Mouse (Mus musculus): ENCODE measurements at regions not wholly inside any gene's neighbourhood (a gene's known extent, or its start where the extent isn't known, plus 50 kb on each side); places are given as distances from the start of the nearest gene placed in this dataset.

- no peaks in the 10 kb centered on the region for H3K9me3 ChIP-seq (replicated peaks; ENCODE audit: control insufficient read depth, low read length)
- H3K27ac ChIP-seq (ENCODE audit: low read length): no peak overlapping the region
- H3K36me3 ChIP-seq (ENCODE audit: control insufficient read depth, insufficient read depth): no peaks in the 10 kb centered on the region
- 24% methylated on average over 4 of the region's 4 CpGs for WGBS (ENCODE audit: insufficient replicate concordance)
- H3K4me3 ChIP-seq (ENCODE audit: low read depth, low read length): no peak overlapping the region
- ATAC-seq (ENCODE audit: low read depth): no peak
- H3K4me1 ChIP-seq (ENCODE audit: control insufficient read depth, low read depth, low read length): no peaks in the 10 kb centered on the region
- no peaks in the 10 kb centered on the region for H3K27me3 ChIP-seq (ENCODE audit: control insufficient read depth, insufficient read depth, low read depth, low read length)
- no peak overlapping the region for H3K9ac ChIP-seq (ENCODE audit: low read depth, low read length)
- no peak overlapping the region for H3K4me2 ChIP-seq (ENCODE audit: low read depth, low read length)
These were observed 206.6 kb upstream of the Tet2 start for GRCm38 (mm10) chr3:133751565-133751964.

- Histone ChIP-seq H3K4me2 (ENCODE audit: low read depth, low read length) (no peak overlapping the region), H3K9me3 (replicated peaks; ENCODE audit: control insufficient read depth, low read length) (no peaks in the 10 kb centered on the region), H3K27ac (ENCODE audit: low read length) (no peak overlapping the region), H3K4me3 (ENCODE audit: low read depth, low read length) (no peak overlapping the region), H3K27me3 (ENCODE audit: control insufficient read depth, insufficient read depth, low read depth, low read length) (no peaks in the 10 kb centered on the region), H3K4me1 (ENCODE audit: control insufficient read depth, low read depth, low read length) (no peaks in the 10 kb centered on the region), H3K9ac (ENCODE audit: low read depth, low read length) (no peak overlapping the region), H3K36me3 (ENCODE audit: control insufficient read depth, insufficient read depth) (no peaks in the 10 kb centered on the region)
- 61% methylated on average over 3 of the region's 3 CpGs for WGBS (ENCODE audit: insufficient replicate concordance)
- ATAC-seq (ENCODE audit: low read depth): no peak
These were observed 208.1 kb upstream of the Tet2 start for GRCm38 (mm10) chr3:133753041-133753440.

- no peak overlapping the region for H3K9ac ChIP-seq (ENCODE audit: low read depth, low read length)
- WGBS (ENCODE audit: insufficient replicate concordance): 30% methylated on average over 14 of the region's 14 CpGs
- H3K4me3 ChIP-seq (ENCODE audit: low read depth, low read length): no peak overlapping the region
- ATAC-seq (ENCODE audit: low read depth): 0 out of 2 replicates have a peak, but pooled peaks have one; percentile 27
- H3K4me1 ChIP-seq (ENCODE audit: control insufficient read depth, low read depth, low read length): no peaks in the 10 kb centered on the region
- no peaks in the 10 kb centered on the region for H3K36me3 ChIP-seq (ENCODE audit: control insufficient read depth, insufficient read depth)
- no peaks in the 10 kb centered on the region for H3K27me3 ChIP-seq (ENCODE audit: control insufficient read depth, insufficient read depth, low read depth, low read length)
- no peak overlapping the region for H3K4me2 ChIP-seq (ENCODE audit: low read depth, low read length)
- no peak overlapping the region for H3K27ac ChIP-seq (ENCODE audit: low read length)
- no peaks in the 10 kb centered on the region for H3K9me3 ChIP-seq (replicated peaks; ENCODE audit: control insufficient read depth, low read length)
These were observed 209.3 kb upstream of the Tet2 start for GRCm38 (mm10) chr3:133754006-133754910.

- no peaks in the 10 kb centered on the region for H3K9me3 ChIP-seq (replicated peaks; ENCODE audit: control insufficient read depth, low read length)
- H3K9ac ChIP-seq (ENCODE audit: low read depth, low read length): no peak overlapping the region
- H3K27me3 ChIP-seq (ENCODE audit: control insufficient read depth, insufficient read depth, low read depth, low read length): no peaks in the 10 kb centered on the region
- H3K27ac ChIP-seq (ENCODE audit: low read length): no peak overlapping the region
- 16% methylated on average over 3 of the region's 3 CpGs for WGBS (ENCODE audit: insufficient replicate concordance)
- no peak overlapping the region for H3K4me2 ChIP-seq (ENCODE audit: low read depth, low read length)
- no peak overlapping the region for H3K4me3 ChIP-seq (ENCODE audit: low read depth, low read length)
- no peak for ATAC-seq (ENCODE audit: low read depth)
- no peaks in the 10 kb centered on the region for H3K4me1 ChIP-seq (ENCODE audit: control insufficient read depth, low read depth, low read length)
- no peaks in the 10 kb centered on the region for H3K36me3 ChIP-seq (ENCODE audit: control insufficient read depth, insufficient read depth)
These were observed 209.9 kb upstream of the Tet2 start for GRCm38 (mm10) chr3:133754911-133755259.

- H3K27me3 ChIP-seq (ENCODE audit: control insufficient read depth, insufficient read depth, low read depth, low read length): no peaks in the 10 kb centered on the region
- no peaks in the 10 kb centered on the region for H3K4me1 ChIP-seq (ENCODE audit: control insufficient read depth, low read depth, low read length)
- no peaks in the 10 kb centered on the region for H3K36me3 ChIP-seq (ENCODE audit: control insufficient read depth, insufficient read depth)
- 22% methylated on average over 12 of the region's 12 CpGs for WGBS (ENCODE audit: insufficient replicate concordance)
- no peak overlapping the region for H3K9ac ChIP-seq (ENCODE audit: low read depth, low read length)
- H3K4me2 ChIP-seq (ENCODE audit: low read depth, low read length): peak overlapping the region; percentile 13; the same call in 1 of the 2 replicates
- H3K4me3 ChIP-seq (ENCODE audit: low read depth, low read length): no peak overlapping the region
- no peak overlapping the region for H3K27ac ChIP-seq (ENCODE audit: low read length)
- no peak for ATAC-seq (ENCODE audit: low read depth)
- no peaks in the 10 kb centered on the region for H3K9me3 ChIP-seq (replicated peaks; ENCODE audit: control insufficient read depth, low read length)
These were observed 212.9 kb upstream of the Tet2 start for GRCm38 (mm10) chr3:133757756-133758420.

GRCm38 (mm10) chr3:133758421-133758820 lies 213.5 kb upstream of the Tet2 start:
- Histone ChIP-seq H3K9ac (ENCODE audit: low read depth, low read length) (no peak overlapping the region), H3K4me2 (ENCODE audit: low read depth, low read length) (peak overlapping the region; percentile 13; the same call in 1 of the 2 replicates), H3K27me3 (ENCODE audit: control insufficient read depth, insufficient read depth, low read depth, low read length) (no peaks in the 10 kb centered on the region), H3K9me3 (replicated peaks; ENCODE audit: control insufficient read depth, low read length) (no peaks in the 10 kb centered on the region), H3K4me3 (ENCODE audit: low read depth, low read length) (no peak overlapping the region), H3K36me3 (ENCODE audit: control insufficient read depth, insufficient read depth) (no peaks in the 10 kb centered on the region), H3K4me1 (ENCODE audit: control insufficient read depth, low read depth, low read length) (no peaks in the 10 kb centered on the region), H3K27ac (ENCODE audit: low read length) (no peak overlapping the region)
- ATAC-seq (ENCODE audit: low read depth): no peak
- 7% methylated on average over 4 of the region's 4 CpGs for WGBS (ENCODE audit: insufficient replicate concordance)

GRCm38 (mm10) chr3:133759611-133760010 lies 214.7 kb upstream of the Tet2 start:
- Histone ChIP-seq H3K36me3 (ENCODE audit: control insufficient read depth, insufficient read depth) (no peaks in the 10 kb centered on the region), H3K4me1 (ENCODE audit: control insufficient read depth, low read depth, low read length) (no peaks in the 10 kb centered on the region), H3K9ac (ENCODE audit: low read depth, low read length) (no peak overlapping the region), H3K27me3 (ENCODE audit: control insufficient read depth, insufficient read depth, low read depth, low read length) (no peaks in the 10 kb centered on the region), H3K4me3 (ENCODE audit: low read depth, low read length) (no peak overlapping the region), H3K9me3 (replicated peaks; ENCODE audit: control insufficient read depth, low read length) (no peaks in the 10 kb centered on the region), H3K4me2 (ENCODE audit: low read depth, low read length) (no peak overlapping the region), H3K27ac (ENCODE audit: low read length) (no peak overlapping the region)
- WGBS (ENCODE audit: insufficient replicate concordance): 61% methylated on average over 2 of the region's 2 CpGs
- ATAC-seq (ENCODE audit: low read depth): no peak

- H3K4me2 ChIP-seq (ENCODE audit: low read depth, low read length): no peak overlapping the region
- H3K4me3 ChIP-seq (ENCODE audit: low read depth, low read length): no peak overlapping the region
- ATAC-seq (ENCODE audit: low read depth): no peak
- no peaks in the 10 kb centered on the region for H3K27me3 ChIP-seq (ENCODE audit: control insufficient read depth, insufficient read depth, low read depth, low read length)
- H3K27ac ChIP-seq (ENCODE audit: low read length): no peak overlapping the region
- 53% methylated on average over 1 of the region's 1 CpGs for WGBS (ENCODE audit: insufficient replicate concordance)
- no peaks in the 10 kb centered on the region for H3K36me3 ChIP-seq (ENCODE audit: control insufficient read depth, insufficient read depth)
- no peaks in the 10 kb centered on the region for H3K9me3 ChIP-seq (replicated peaks; ENCODE audit: control insufficient read depth, low read length)
- no peak overlapping the region for H3K9ac ChIP-seq (ENCODE audit: low read depth, low read length)
- H3K4me1 ChIP-seq (ENCODE audit: control insufficient read depth, low read depth, low read length): no peaks in the 10 kb centered on the region
These were observed 215.3 kb upstream of the Tet2 start for GRCm38 (mm10) chr3:133760221-133760620.

GRCm38 (mm10) chr3:133763721-133764120 lies 218.8 kb upstream of the Tet2 start:
- no peaks in the 10 kb centered on the region for H3K4me1 ChIP-seq (ENCODE audit: control insufficient read depth, low read depth, low read length)
- H3K9me3 ChIP-seq (replicated peaks; ENCODE audit: control insufficient read depth, low read length): no peaks in the 10 kb centered on the region
- H3K27ac ChIP-seq (ENCODE audit: low read length): no peak overlapping the region
- no peak for ATAC-seq (ENCODE audit: low read depth)
- no peak overlapping the region for H3K4me2 ChIP-seq (ENCODE audit: low read depth, low read length)
- H3K27me3 ChIP-seq (ENCODE audit: control insufficient read depth, insufficient read depth, low read depth, low read length): no peaks in the 10 kb centered on the region
- no peaks in the 10 kb centered on the region for H3K36me3 ChIP-seq (ENCODE audit: control insufficient read depth, insufficient read depth)
- no peak overlapping the region for H3K9ac ChIP-seq (ENCODE audit: low read depth, low read length)
- no peak overlapping the region for H3K4me3 ChIP-seq (ENCODE audit: low read depth, low read length)

All from liver, embryonic 16.5 days (tissue).